ENCODE assay signal across 23 mouse cellular contexts in genomic region chr6:70762659-70763058, GRCm38 (mm10). TPM values are rescaled to one million over a fixed set of nuclear protein-coding genes. Genes with fewer than 3 reads are reported as not detected.
DNase-seq lines count a peak whose midpoint lies in the region; ATAC-seq lines count a peak whose summit lies in the region.
"Had no signal": no experiment of that assay in that cellular context is flagged by ENCODE, and none has a peak within 500 bp of the region (broad histone marks: within the 10 kb centered on the region; RNA-seq: fewer than 3 reads in every experiment).

No protein-coding gene starts in this region.

- H3K4me1 ChIP-seq in heart, embryonic 11.5 days (ENCODE audit: control insufficient read depth, insufficient read depth, low read length) = no peaks in the 10 kb centered on the region
- H3K4me1 ChIP-seq: embryonic facial prominence, embryonic 12.5 days; forebrain, embryonic 13.5 days; limb, embryonic 10.5 days; liver, embryonic 12.5 days; midbrain, embryonic 12.5 days; neural tube, embryonic 13.5 days had no signal

- H3K4me3 ChIP-seq in heart, embryonic 11.5 days (ENCODE audit: low read depth, low read length) = no peak overlapping the region
- H3K4me3 ChIP-seq: embryonic facial prominence, embryonic 12.5 days; erythroblast, embryonic 14.5 days; forebrain, embryonic 13.5 days; limb, embryonic 10.5 days; liver, embryonic 12.5 days; midbrain, embryonic 12.5 days; neural tube, embryonic 13.5 days had no signal

- no peak overlapping the region for H3K9ac ChIP-seq in heart, embryonic 11.5 days (ENCODE audit: low read depth, low read length)
- H3K9ac ChIP-seq: embryonic facial prominence, embryonic 12.5 days; forebrain, embryonic 13.5 days; liver, embryonic 12.5 days; lung, embryonic 14.5 days; midbrain, embryonic 12.5 days; neural tube, embryonic 13.5 days had no signal

- H3K27ac ChIP-seq in heart, embryonic 11.5 days (ENCODE audit: low read depth, low read length) = no peak overlapping the region
- H3K27ac ChIP-seq: embryonic facial prominence, embryonic 12.5 days; forebrain, embryonic 13.5 days; limb, embryonic 10.5 days; liver, embryonic 12.5 days; midbrain, embryonic 12.5 days; neural tube, embryonic 13.5 days had no signal

- H3K4me2 ChIP-seq in heart, embryonic 11.5 days = no peak overlapping the region
- H3K4me2 ChIP-seq: embryonic facial prominence, embryonic 12.5 days; forebrain, embryonic 13.5 days; liver, embryonic 12.5 days; lung, embryonic 14.5 days; midbrain, embryonic 12.5 days; neural tube, embryonic 13.5 days had no signal

- peak; percentile 89 for DNase-seq in heart, adult 11 months
- peak; percentile 77 for DNase-seq in adipocyte (ENCODE audit: low spot score)
- DNase-seq in thymus, postnatal 14 days = peak; percentile 59
- no peak for DNase-seq in gastrocnemius, postnatal 14 days
- no peak for DNase-seq in layer of hippocampus, postnatal 36 days
- DNase-seq in right cerebral cortex, adult 2 months (ENCODE audit: low spot score in 2 of 2) = no peak
- DNase-seq: adrenal gland, postnatal 14 days; cerebellum, adult 11-12 months; gastrocnemius, postnatal 25 days; kidney, postnatal 36 days; layer of hippocampus, adult 9-11 months; lung, embryonic 14.5 days; lung, postnatal 36 days; right cerebral cortex, postnatal 25 days had no signal

- 0 out of 2 replicates have a peak, but pooled peaks cover 2% of the 10 kb centered on the region for H3K36me3 ChIP-seq in heart, embryonic 11.5 days (ENCODE audit: control insufficient read depth, insufficient read depth, low read length)

- H3K27me3 ChIP-seq in heart, embryonic 11.5 days (ENCODE audit: control insufficient read depth, insufficient read depth, low read length) = no peaks in the 10 kb centered on the region
- H3K27me3 ChIP-seq: embryonic facial prominence, embryonic 12.5 days; forebrain, embryonic 13.5 days; liver, embryonic 12.5 days; midbrain, embryonic 12.5 days; neural tube, embryonic 13.5 days had no signal

- no peak for ATAC-seq in heart, embryonic 11.5 days (replicated peaks; ENCODE audit: insufficient number of reproducible peaks, low FRiP score, low TSS enrichment)
- peak; percentile 35 for ATAC-seq in megakaryocyte, adult 5-6 weeks (ENCODE audit: poor library complexity, severe bottlenecking)
- ATAC-seq: forebrain, embryonic 13.5 days; liver, embryonic 12.5 days had no signal

- H3K9me3 ChIP-seq in heart, embryonic 11.5 days (replicated peaks; ENCODE audit: control insufficient read depth, low read length) = no peaks in the 10 kb centered on the region
- H3K9me3 ChIP-seq: embryonic facial prominence, embryonic 12.5 days; forebrain, embryonic 13.5 days; limb, embryonic 10.5 days; liver, embryonic 12.5 days; midbrain, embryonic 12.5 days; neural tube, embryonic 13.5 days had no signal

- intact Hi-C loops in gastrocnemius, postnatal 14 days (cut with DNase I; ENCODE audit: low total_unique reads) = no loop called here

- WGBS in heart, embryonic 11.5 days (ENCODE audit: insufficient replicate concordance) = 80% methylated on average over 6 of the region's 6 CpGs

RNA-seq across cellular contexts. Expression of gene Rpia, which starts 29.4 kb away (rescaled TPM):
- 0.70 and 1.6 TPM in 2 replicates for polyA plus RNA-seq in heart, embryonic 11.5 days (2014; fragmentation: Nextera tagmentation; extraction: Ambion mirVana)
- 50.7 and 58.2 TPM in 2 replicates for total RNA-seq in megakaryocyte, adult 5-6 weeks (2015)
- 118 and 119 TPM in 2 replicates for total RNA-seq in megakaryocyte, adult 5-6 weeks (2017)
- 1 to 10 TPM; 8.5 to 9.4 TPM for total RNA-seq in gastrocnemius, postnatal 14 days (2021)
- 10 to 100 TPM; 11.7 to 13.0 TPM for total RNA-seq in layer of hippocampus, postnatal 36 days (2021)

Comparison
In these comparisons a context has a peak if more than half of its experiments do, and no peak if none do; other contexts are left out.
1. DNase-seq: peak in heart, adult 11 months (single experiment), adipocyte (single experiment) and thymus, postnatal 14 days (single experiment); none in gastrocnemius, postnatal 14 days (single experiment), layer of hippocampus, postnatal 36 days (0 of 2) and right cerebral cortex, adult 2 months (0 of 2).